Mouse (Mus musculus): ENCODE measurements around the gene Lgi2. TPM values are rescaled to one million over a fixed set of nuclear protein-coding genes. Genes with fewer than 3 reads are reported as not detected.

Lgi2 gene
- total RNA-seq (2021): 1 to 10 TPM; 2.6 to 3.5 TPM
- long read RNA-seq, experiment 1, full-length matches to known transcripts: 2 of 4 reads
- long read RNA-seq, experiment 1, partial matches to known transcripts: 0 of 4 reads
- long read RNA-seq, experiment 1, other reads (novel, unspliced or antisense): 2 of 4 reads
- long read RNA-seq, experiment 2, full-length matches to known transcripts: 1 of 2 reads
- long read RNA-seq, experiment 2, partial matches to known transcripts: 1 of 2 reads
- long read RNA-seq, experiment 2, other reads (novel, unspliced or antisense): 0 of 2 reads

DNA sequence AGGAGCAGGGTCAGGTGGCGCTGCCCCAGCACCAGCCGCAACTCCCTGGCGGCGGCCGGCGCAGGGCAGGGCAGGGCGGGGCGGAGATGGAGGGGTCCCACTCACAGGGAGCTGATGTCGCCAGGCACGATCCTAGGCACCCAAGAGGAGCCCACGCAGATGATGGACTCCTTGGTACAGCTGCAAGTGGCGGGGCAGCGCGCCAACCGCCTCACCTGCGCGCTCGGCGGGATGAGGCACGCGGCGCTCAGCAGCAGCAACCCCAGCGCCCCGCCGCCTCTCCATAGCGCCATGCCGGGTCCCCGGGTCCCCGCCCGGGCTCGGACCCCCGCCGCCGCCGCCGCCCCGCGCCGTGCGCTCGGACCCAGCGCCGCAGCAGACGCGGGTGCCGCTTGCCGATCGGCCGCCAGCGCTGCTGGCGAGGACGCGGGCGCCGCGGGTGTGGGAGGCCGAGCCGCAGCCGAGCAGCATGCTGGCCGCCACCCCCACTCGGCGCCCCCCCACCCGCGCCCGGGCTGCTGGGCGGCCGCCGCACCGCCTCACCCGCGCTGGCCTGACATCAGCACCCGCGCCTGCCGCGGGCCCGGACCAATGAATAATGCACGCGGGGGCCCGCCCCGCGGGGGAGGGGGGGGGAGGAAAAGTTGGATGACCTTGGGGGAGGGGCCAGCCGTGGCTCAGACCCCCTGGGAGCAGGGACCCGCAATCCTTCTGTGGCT, at the start of gene Lgi2:
Lgi2 (minus strand) TSS at position 650 of the 719 bp plus-strand sequence.
- peak; percentile 48 for DNase-seq
- intact Hi-C loops (cut with DNase I; ENCODE audit: low total_unique reads): no loop called here

DNA sequence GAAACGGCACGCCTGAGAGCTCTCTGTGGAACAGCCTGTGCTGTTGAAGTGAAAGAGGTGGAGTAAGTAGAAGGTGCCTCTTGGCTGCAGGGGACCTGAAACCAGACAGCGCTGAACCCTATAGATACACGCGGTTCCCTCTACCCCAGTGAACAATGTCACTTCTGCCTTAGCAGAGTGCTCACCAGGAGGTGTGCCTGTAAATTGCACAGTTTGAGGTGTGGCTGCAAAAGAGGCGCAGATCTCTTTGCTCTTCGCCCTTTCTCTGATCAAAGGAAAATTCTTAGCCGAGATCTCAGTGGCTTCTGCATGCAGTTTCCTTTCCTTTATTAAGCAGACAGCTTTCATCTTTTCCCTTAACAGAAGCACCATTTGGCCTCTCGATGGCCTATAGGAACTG, 49.2 kb upstream of the Lgi2 start:
- DNase-seq: no peak
- intact Hi-C loops (cut with DNase I; ENCODE audit: low total_unique reads): no loop called here

DNA sequence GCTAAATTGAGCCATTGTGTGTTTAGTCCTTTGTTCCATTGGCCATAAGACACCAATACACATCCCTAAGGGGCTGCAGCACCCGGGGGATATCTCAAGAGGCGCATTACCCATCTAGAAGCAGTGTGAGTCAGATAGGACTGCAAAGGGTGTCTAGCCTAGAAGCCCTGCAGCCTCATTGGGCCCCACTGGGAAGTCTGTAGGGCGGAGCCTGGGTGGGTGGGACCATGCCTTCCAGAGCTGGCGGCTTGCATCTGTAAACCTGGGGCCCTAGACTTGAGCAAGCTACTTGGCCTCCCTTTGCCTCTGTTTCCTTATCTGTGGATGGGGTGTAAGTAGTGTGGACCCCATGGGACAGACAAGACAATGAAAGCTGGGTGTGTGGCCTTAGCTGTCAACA, 48.4 kb upstream of the Lgi2 start:
- intact Hi-C loops (cut with DNase I; ENCODE audit: low total_unique reads): no loop called here
- peak; percentile 40 for DNase-seq

- DNase-seq: no peak
- intact Hi-C loops (cut with DNase I; ENCODE audit: low total_unique reads): no loop called here
These were observed 46.5 kb upstream of the Lgi2 start for GRCm38 (mm10) chr5:52612776-52613175.

- peak; percentile 18 for DNase-seq
- intact Hi-C loops (cut with DNase I; ENCODE audit: low total_unique reads): no loop called here
These were observed 45.1 kb upstream of the Lgi2 start for GRCm38 (mm10) chr5:52611315-52611895.

DNA sequence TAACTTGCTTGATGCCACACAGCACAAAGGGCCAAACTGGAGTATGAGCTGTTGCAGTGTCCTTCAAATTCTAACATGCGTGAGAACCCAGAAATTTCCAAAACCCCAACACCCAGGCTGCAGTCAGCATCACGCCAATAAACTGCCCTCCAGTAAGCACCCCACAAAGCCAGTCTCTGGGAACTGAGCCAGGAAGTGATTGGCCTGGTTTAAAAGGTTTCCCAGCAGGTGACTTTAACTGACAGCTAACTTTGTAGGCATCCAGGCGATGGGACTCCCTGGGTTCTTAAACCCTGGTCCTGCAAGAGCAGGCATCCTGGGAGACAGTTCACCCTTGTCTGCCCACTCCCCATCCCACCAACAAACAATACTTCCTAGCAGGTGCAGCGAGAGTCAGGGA, 44.0 kb upstream of the Lgi2 start:
- intact Hi-C loops (cut with DNase I; ENCODE audit: low total_unique reads): no loop called here
- DNase-seq: no peak

DNA sequence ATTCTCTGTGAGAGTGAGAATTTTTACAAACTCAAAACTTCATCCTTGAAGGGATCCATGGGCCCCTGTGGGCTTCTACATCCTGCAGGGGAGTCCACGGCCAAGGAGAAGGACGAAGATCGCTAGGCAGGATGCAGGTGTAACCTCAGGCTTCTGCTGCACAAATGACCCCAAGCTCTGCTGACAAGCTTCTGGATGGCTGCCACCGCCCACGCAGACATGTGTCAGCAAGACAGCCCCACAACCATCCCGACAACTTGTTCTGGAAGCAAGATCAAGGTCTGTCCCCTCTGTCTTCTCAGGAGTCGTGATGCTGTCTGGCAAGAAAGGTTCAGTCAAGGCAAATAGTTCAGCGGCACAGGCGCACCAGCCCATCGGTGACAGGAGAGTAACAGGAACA, 43.4 kb upstream of the Lgi2 start:
- DNase-seq: peak; percentile 36
- intact Hi-C loops (cut with DNase I; ENCODE audit: low total_unique reads): no loop called here

DNA sequence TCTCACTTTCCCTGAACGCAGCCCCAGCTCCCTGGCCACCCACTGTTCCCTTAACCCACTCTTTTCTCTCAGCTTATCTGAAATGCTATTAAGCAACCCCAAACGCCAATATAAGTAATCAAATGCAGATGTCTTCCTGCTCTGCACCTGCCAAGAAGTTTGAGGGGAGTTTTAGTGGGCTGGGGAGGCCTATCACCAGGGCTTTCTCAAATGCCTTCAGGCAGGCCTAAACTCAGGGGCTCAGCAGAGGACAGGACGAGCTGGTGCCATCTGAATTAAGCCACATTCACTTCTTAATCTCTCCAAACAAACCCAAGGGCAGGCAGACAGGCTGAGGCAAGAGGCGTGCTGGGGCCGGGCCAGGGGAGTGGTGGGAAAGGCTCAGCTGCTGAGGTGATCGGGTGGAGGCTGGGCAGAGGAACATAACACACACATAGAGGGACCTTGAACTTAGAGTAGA, 38.4 kb upstream of the Lgi2 start:
- peak; percentile 47 for DNase-seq
- intact Hi-C loops (cut with DNase I; ENCODE audit: low total_unique reads): no loop called here

GRCm38 (mm10) chr5:52590612-52591011, 24.4 kb upstream of the Lgi2 start:
- intact Hi-C loops (cut with DNase I; ENCODE audit: low total_unique reads): no loop called here
- no peak for DNase-seq

DNA sequence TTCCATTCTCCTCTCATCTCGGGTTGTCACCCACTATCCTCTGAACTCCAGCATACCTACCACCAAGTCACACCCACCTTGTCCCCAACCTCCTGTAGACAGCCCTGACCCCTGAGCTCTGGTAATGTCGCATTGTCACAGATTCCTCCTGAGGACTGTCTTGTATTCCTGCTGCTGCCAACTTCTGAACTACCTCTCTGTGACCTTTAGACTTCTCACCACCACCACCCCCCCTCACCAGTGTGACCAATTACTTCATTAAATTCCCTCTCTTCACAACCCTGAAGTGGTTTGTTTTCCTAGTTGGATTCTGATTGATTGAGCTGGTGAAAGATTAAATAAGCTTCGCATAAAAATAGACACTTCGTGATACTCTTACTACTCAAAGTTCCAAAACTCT, 22.4 kb upstream of the Lgi2 start:
- no peak for DNase-seq
- intact Hi-C loops (cut with DNase I; ENCODE audit: low total_unique reads): no loop called here

DNA sequence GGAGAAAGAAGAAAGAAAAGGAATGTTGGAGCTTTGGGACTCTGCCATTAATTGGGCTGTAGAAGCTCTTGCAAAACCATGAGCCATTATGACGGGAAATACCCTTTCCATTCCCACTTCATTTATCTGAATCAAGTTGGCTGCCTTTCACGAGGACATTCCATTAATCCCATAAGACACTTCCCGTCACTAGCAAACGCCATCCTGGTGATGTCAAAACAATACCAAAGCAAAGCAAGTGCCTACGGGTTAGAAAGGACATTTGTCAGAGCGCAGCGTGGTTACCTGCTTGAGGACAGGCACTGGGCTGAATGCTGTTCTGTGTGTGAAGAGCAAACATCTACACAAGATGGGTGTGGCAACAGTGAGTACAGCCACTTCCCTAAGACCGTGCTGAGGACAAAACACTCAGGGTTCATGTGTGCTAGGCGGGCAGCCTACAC, 21.1 kb upstream of the Lgi2 start:
- no peak for DNase-seq
- intact Hi-C loops (cut with DNase I; ENCODE audit: low total_unique reads): no loop called here

DNA sequence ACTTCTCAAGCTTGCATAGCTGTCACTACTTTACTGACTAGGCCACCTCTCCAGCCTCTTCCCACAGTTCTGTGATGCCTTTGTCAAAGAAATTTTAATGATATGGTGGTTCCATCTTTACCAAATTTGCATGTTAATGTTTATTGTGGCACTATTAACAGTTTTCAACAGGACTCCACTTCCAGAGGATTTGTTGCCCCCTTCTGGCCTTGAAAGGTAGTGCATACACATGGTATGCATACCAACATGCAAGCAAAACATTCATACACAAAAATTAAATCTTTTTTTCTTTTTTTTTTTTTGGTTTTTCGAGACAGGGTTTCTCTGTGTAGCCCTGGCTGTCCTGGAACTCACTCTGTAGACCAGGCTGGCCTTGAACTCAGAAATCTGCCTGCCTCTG, 6.3 kb upstream of the Lgi2 start:
- intact Hi-C loops (cut with DNase I; ENCODE audit: low total_unique reads): no loop called here
- DNase-seq: no peak

DNA sequence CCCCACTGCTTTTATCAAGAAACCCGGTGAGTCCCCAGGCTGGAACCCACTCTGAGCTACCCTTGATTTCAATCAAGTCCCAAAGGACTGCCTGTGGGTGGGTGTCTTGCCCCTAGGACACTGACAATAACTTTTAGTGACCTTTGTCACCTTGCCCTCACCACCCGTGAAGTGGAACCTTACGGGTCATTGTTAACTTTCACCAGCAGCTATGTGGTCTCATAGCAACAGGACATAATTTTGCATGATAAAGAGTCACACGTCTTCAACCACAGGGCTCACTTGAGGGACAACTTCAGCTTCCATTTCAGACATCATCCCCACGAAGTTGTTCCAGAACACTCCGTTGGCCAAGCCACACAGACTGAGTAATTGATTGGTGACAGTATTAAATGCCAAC, 4.5 kb upstream of the Lgi2 start:
- DNase-seq: no peak
- intact Hi-C loops (cut with DNase I; ENCODE audit: low total_unique reads): no loop called here

DNA sequence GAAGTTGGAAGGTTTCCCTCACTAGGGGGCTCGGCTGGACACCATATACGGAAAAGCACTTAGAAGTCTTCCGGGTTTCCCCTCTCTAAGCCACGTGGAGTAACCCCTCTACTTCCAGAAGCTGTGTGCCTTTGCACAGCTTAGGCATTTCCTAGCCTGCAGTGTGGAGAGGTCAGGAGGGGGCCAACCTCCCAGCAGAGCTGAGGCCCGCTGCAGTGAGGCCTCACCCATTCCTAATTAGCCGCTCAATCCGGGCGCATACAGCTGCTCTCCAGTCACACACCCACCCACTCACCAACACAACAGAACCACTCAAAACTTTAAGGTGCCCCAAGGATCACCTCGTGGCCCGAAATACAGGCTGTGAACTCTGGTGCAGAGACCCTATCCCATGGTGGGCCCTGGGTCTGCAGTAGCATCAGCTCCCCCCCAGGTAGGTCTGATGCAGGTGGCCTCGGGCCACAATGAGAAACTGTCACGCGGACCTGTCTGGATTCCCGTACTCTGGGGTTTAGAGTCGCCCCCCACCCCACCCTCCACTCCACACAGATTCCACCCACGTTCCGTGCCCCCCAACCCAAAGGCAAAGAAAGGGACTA, 949 bp downstream of the Lgi2 start:
- DNase-seq: no peak
- intact Hi-C loops (cut with DNase I; ENCODE audit: low total_unique reads): no loop called here

DNA sequence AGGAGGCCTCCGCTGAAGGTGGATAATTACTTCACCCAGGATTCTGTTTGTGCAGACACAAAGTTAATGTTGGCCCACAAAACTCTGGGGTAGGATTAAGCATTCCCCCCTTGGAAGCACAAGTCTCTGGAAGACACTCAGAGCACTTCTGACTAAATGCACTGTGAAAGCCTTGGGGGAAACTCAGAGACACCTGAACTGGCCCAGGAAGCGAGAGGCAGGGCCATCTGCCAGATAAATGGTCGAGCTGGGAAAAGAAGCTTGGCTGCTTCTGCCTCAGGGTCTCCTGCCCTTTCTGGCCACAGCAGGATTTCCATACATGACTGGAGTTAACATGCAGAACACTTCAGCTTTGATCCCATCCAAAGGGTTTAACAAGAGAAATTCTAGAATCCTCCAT, 1.9 kb downstream of the Lgi2 start:
- no peak for DNase-seq
- intact Hi-C loops (cut with DNase I; ENCODE audit: low total_unique reads): no loop called here

DNA sequence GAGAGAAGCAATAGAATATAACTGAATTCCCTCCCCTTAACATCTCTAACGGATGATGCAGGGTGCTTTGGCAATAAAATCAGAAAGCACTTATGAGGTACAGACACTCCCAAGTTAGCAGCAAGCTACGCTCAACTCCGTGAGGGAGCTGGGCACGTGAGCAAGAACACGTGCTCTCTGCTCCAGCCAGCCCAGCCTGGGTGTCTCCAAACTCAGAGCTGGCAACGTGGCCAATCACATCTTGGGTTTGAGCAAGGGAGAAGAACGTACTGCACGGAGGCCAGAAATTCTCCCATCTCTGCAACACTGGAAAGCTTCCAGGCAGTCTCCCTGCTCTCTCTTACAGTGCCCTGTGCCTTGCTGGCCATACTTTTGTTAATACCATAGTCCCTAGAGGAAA, 6.0 kb downstream of the Lgi2 start:
- DNase-seq: peak; percentile 42
- intact Hi-C loops (cut with DNase I; ENCODE audit: low total_unique reads): no loop called here

DNA sequence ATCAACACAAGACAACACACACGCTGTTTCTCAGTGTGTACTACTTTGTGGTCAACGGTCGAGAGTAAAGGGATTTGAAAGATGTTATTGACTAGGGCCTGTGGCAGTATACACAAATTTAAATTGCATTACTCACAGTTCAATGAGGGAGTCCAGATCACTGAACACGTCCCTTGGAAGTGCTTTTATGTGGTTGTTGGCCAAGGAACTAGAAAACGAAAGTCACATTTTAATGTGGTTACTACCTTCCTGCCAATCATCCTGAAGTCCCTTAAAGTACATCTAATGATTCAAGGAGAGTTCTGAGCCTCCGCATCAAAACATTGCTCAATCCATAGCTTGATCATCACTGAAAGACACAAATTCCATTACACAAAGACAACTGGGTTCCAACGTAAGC, 10.7 kb downstream of the Lgi2 start:
- no peak for DNase-seq
- intact Hi-C loops (cut with DNase I; ENCODE audit: low total_unique reads): no loop called here

DNA sequence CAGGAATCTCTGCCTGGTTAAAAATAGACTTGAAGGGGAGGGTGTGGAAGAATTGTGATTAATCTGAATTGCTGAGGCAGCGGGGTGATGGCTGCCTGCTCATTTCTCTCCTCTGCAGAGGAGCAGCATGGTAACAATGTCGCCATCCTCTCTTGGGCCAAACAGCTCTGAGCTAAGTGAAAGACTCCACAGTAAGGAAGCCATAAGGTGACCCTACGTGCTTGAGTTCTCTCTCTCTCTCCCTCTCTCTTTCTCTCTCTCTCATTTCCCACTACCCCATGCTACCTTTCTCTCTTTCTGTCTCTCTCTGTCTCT, 15.0 kb downstream of the Lgi2 start:
- no peak for DNase-seq
- intact Hi-C loops (cut with DNase I; ENCODE audit: low total_unique reads): no loop called here

DNA sequence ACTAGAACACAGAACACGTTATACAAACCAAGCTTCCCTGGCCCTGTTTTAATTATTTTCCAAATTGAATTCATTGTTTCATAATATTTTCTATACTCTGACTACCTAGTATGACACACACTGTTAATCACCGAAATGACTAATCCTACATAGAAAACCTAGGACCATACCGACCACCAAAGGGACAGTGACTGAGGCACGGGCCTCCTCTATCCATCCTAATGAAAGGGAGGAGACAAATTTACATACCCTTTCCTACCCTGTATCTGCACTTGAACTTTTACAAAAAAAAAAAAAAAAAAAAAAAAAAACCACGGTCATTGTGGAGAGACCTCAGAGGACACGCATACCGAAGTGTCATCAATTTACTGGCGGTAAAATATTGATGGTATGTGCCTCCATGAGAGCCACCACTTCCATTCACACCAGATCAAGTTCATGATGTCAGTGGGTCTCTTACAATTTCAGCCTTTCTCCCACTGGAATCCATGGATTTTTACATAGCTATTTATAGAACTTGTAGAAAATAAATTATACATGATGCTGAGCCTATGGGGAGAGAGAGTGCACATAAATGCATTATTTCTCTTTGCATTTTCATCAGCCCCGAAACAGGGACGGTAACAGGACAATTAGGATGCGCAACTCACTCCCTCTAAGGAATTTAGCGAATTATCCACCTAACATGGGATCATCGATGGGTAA, 15.5 kb downstream of the Lgi2 start:
- no peak for DNase-seq
- intact Hi-C loops (cut with DNase I; ENCODE audit: low total_unique reads): no loop called here

DNA sequence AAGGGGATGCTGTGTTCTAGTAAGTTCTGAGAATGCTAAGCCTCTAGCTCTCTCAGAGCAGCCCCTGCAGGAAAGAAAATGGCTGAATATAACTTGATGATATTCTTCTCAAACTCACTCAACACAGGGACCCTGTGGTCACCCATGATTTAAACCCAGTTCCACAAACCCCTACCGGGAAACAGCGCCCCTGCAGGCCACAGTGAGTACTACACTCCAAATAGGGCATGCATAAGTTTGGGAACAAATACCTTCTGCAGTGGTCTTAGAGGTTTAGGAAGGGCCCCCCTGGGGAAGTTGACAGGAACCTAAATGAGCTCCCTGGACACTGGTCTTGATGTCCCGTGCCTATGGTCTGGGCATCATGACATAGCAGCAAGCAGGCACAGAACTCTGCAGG, 19.3 kb downstream of the Lgi2 start:
- no peak for DNase-seq
- intact Hi-C loops (cut with DNase I; ENCODE audit: low total_unique reads): no loop called here

Data from gastrocnemius, postnatal 14 days (tissue).